Mouse (Mus musculus) embryonic facial prominence, embryonic 13.5 days (tissue): Measurements from ENCODE around the gene Pdap1. TPM values are rescaled to one million over a fixed set of nuclear protein-coding genes. Genes with fewer than 3 reads are reported as not detected.

Experiments
- ATAC-seq: fragments of 200-750 bp; cut with Nextera tagmentation; 2 replicates; pipeline ENCODE4 v1.8.0; 2017; ENCODE audit warnings: low read depth; ENCODE audit not compliant: insufficient number of reproducible peaks, insufficient read depth, low FRiP score, low TSS enrichment
- H3K27ac ChIP-seq: fragments of 300-500 bp; sonication (generic); 2 replicates; pipeline ENCODE4 v1.5.1; 2015; ENCODE audit warnings: moderate library complexity, mild to moderate bottlenecking, inconsistent platforms
- H3K27me3 ChIP-seq: fragments of 300-500 bp; sonication (generic); 2 replicates; pipeline ENCODE4 v1.6.1; 2015; ENCODE audit warnings: mild to moderate bottlenecking, inconsistent platforms
- H3K36me3 ChIP-seq: fragments of 300-500 bp; sonication (generic); 2 replicates; pipeline ENCODE4 v1.6.1; 2015; ENCODE audit warnings: mild to moderate bottlenecking, inconsistent platforms
- H3K4me1 ChIP-seq: fragments of 300-500 bp; sonication (generic); 2 replicates; pipeline ENCODE4 v1.6.1; 2015; ENCODE audit warnings: inconsistent platforms
- H3K4me2 ChIP-seq: fragments of 300-500 bp; sonication (generic); 2 replicates; pipeline ENCODE4 v1.6.1; 2015; ENCODE audit warnings: moderate library complexity, mild to moderate bottlenecking, inconsistent platforms
- H3K4me3 ChIP-seq: fragments of 300-500 bp; sonication (generic); 2 replicates; pipeline ENCODE4 v1.5.1; 2015; ENCODE audit warnings: mild to moderate bottlenecking, inconsistent platforms
- H3K9ac ChIP-seq: fragments of 300-500 bp; sonication (generic); 2 replicates; pipeline ENCODE4 v1.6.1; 2015; ENCODE audit warnings: mild to moderate bottlenecking, inconsistent platforms
- H3K9me3 ChIP-seq: fragments of 300-500 bp; sonication (generic); 2 replicates; pipeline ENCODE4 v1.6.1; 2016; ENCODE audit warnings: inconsistent platforms
- WGBS: fragments of 180-500 bp; shearing (Covaris S2); methylation state at CpG from one replicate; pipeline ENCODE4 v1.1.7; 2015; ENCODE audit warnings: mixed read lengths; 5-methylcytosine and 5-hydroxymethylcytosine counted together
- polyA plus RNA-seq: library from polyadenylated mRNA; unstranded; fragments of >200 nt; fragmentation: Nextera tagmentation; extraction: Ambion mirVana; gene quantifications from 2 replicates; pipeline ENCODE4 v1.2.1, GENCODE M21; 2015

The Pdap1 gene
- polyA plus RNA-seq, 1 experiment from 2014 or later, result 146 TPM

DNA sequence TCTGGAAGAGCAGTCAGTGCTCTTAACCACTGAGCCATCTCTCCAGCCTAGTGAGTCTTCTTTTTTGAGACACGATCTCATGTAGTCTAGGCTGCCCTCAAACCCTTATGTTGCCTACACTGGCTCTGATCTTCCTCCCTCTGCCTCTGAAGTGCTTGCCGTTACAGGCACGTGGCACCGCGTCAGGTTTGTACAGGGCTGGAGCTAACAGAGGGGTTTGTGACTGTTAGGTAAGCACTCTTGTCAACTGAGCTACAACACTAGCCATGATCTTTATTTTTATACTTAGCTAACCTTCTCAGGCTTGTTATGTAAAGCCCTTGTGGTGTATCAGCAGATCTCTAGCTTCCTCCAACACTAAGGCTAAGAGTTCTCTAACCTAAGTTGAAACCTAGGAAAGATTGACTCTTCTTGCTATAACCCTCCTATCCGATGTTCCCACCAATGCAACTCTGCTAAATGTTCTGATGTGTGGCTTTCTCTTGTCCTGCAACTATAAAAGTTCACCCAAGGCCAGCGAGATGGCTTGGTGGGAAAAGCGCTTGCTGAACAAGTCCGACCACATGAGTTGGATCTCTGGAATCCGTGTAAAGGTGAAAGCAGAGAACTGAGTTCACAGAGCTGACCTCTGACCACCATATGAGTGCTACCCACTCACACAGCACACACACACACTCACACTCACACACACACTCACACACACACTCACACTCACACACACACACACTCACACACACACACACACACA is 58.0 kb downstream of the Pdap1 start:
- Histone ChIP-seq H3K27me3 (no peaks in the 10 kb centered on the region), H3K9me3 (no peaks in the 10 kb centered on the region), H3K9ac (no peak overlapping the region), H3K27ac (no peak overlapping the region), H3K4me3 (no peak overlapping the region), H3K36me3 (peaks cover 9% of the 10 kb centered on the region; the same call in 1 of the 2 replicates), H3K4me2 (no peak overlapping the region), H3K4me1 (peaks cover 10% of the 10 kb centered on the region)
- WGBS, result 91% methylated on average over 10 of the region's 10 CpGs
- ATAC-seq, result no peak

Other genes starting within 250 kb of the Pdap1 start
- 15.4 and 18.0 TPM in 2 replicates for gene Smurf1, start 174.4 kb downstream of the Pdap1 start, polyA plus RNA-seq
- not detected in 2 replicates for gene Gm4871, start 107.5 kb downstream of the Pdap1 start, polyA plus RNA-seq
- gene 1700018F24Rik, start 97.2 kb downstream of the Pdap1 start, polyA plus RNA-seq, result not detected in 2 replicates
- 144 and 157 TPM in 2 replicates for gene Arpc1a, start 56.4 kb downstream of the Pdap1 start, polyA plus RNA-seq
- not detected in 2 replicates for gene Kpna7, start 56.2 kb downstream of the Pdap1 start, polyA plus RNA-seq
- gene Arpc1b, start 26.0 kb downstream of the Pdap1 start, polyA plus RNA-seq, result 177 and 178 TPM in 2 replicates
- 201 and 225 TPM in 2 replicates for gene Bud31, start 124 bp upstream of the Pdap1 start, polyA plus RNA-seq
- 19.4 and 20.9 TPM in 2 replicates for gene Ptcd1, start 26.9 kb upstream of the Pdap1 start, polyA plus RNA-seq
- 52.1 and 58.7 TPM in 2 replicates for gene Cpsf4, start 27.0 kb upstream of the Pdap1 start, polyA plus RNA-seq
- 668 and 696 TPM in 2 replicates for gene Atp5j2, start 51.8 kb upstream of the Pdap1 start, polyA plus RNA-seq
- 11.2 and 11.9 TPM in 2 replicates for gene Zkscan14, start 61.6 kb upstream of the Pdap1 start, polyA plus RNA-seq
- 18.0 and 18.2 TPM in 2 replicates for gene Zkscan5, start 64.3 kb upstream of the Pdap1 start, polyA plus RNA-seq
- 33.7 and 36.2 TPM in 2 replicates for gene Zfp655, start 91.5 kb upstream of the Pdap1 start, polyA plus RNA-seq
- gene Zscan25, start 140.3 kb upstream of the Pdap1 start, polyA plus RNA-seq, result 0.80 and 0.83 TPM in 2 replicates
- gene Cyp3a57, start 205.0 kb upstream of the Pdap1 start, polyA plus RNA-seq, result not detected in 2 replicates